Mouse (Mus musculus) CD4-positive, CD25-positive, alpha-beta regulatory T cell, adult 4 months (primary cell): Measurements from ENCODE around the gene Kpna1. TPM values are rescaled to one million over a fixed set of nuclear protein-coding genes. Genes with fewer than 3 reads are reported as not detected.
"Not testable (repeated sequence)": the region's sequence is repeated elsewhere in the genome, so short reads cannot be mapped to it uniquely, and the experiment has no call there.

Experiments used
- ATAC-seq: one replicate; pipeline ENCODE4 v1.8.0; 2017
- polyA plus RNA-seq, 2 experiments: library from polyadenylated mRNA; unstranded; fragments of 100-300 nt; shearing (Covaris generic); gene quantifications; one replicate each; pipeline ENCODE4 v1.2.1; 2017

Kpna1 gene
- 10 to 100 TPM; 42.1 to 46.4 TPM for polyA plus RNA-seq

DNA sequence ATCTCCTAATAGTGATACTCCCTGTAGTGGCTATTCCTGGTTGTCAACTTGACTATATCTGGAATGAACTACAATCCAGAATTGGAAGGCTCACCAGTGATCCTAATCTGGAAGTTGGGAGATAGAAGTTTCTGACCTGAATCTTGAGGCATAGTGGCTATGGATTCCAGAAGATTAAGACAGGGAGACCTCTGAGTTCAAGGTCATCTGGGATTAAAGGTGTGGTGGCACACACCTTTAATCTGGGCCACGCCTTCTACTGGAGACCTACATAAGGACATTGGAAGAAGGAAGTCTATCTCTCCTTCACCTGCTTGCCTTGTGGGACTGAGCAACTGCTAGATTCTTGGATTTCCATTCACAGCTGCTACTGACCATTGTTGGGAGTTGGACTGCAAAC is at the start of gene Kpna1:
Gene Kpna1, plus strand, starts transcription at position 301 of the 400 bp plus-strand sequence.
- ATAC-seq: not testable (repeated sequence)

- no peak for ATAC-seq
Measured at GRCm38 (mm10) chr16:35932179-35933055, 46.1 kb upstream of the Kpna1 start.

DNA sequence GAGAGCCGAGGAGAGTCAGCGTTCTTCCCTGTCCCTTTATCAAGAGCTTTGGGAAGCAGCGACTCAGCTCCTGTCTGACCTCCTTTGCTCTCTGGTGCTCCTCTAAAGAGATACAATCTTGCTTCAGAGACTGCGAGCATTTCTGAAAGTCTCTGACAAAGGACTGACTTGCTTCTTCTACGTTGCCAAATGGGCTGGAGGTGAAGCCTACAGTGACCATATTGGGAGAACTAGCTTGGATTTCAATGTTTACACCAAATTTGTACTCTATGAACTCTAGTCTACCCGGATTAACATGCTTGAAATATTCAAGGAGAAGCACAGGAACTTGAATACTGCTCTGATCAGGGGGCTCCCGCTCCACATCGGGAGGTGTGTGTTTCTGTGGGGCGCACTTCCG is 45.4 kb upstream of the Kpna1 start:
- ATAC-seq: no peak

- ATAC-seq: peak; percentile 79
Measured at GRCm38 (mm10) chr16:35938211-35939151, 40.1 kb upstream of the Kpna1 start, which contains the start of the genes Parp9 and Dtx3l. Gene Parp9, plus strand, starts transcription at chr16:35938470. Gene Dtx3l, minus strand, starts transcription at chr16:35939151.

- peak; percentile 7 for ATAC-seq
Measured at GRCm38 (mm10) chr16:35939261-35939660, 39.3 kb upstream of the Kpna1 start.

- ATAC-seq: peak; percentile 83
Measured at GRCm38 (mm10) chr16:35939690-35940089, 38.9 kb upstream of the Kpna1 start.

DNA sequence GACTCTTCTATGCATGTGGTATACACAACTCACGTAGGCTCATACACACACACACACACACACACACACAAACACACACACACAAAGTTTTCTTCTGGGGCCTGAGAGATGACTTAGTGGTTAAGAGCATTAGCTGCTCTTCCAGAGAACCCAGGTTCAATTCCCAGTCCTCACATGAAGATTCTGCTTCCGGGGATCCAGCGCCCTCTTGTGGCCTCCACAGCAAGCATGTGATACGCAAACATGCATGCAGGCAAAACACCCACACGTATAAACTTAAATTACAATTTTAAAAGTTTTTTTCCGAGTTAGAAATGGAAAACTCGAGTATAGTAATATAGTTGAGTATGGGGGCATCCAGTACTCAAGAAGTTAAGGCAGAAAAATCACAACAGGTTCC is 37.2 kb upstream of the Kpna1 start:
- no peak for ATAC-seq

DNA sequence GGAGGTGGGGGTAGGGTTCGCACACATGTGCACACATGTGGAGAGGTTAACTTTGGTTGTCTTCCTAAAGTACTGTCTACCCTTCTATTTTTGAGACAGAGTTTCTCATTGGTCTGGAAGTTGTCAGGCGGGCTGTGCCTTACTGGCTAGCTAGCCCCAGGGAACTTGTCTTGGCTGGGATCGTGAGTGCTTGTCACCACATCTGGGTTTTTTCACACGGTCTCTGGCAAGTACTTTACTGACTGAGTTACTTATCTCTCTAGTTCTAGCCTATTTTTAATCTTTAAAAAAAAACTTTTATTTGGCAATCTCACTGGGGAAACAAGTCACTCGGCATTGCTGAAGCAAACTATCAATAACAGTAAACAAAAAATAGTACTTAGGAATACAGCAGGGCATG is 29.3 kb upstream of the Kpna1 start:
- no peak for ATAC-seq

DNA sequence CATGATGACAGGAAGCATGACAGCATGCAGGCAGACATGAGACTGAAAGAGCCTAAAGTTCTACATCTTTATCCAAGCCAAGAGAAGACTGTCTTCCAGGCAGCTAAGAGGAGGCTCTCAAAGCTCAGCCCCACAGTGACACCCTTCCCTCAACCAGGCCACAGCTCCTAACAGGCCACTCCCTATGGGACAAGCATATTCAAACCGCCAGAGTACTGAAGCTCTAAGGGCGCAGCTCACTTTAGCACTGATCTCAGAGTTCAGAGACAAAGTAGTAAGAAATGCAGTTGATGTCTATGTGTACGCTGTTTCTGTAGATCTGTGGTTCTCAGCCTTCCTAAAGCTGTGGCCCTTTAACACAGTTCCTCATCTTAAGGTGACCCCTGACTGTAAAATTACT is 27.3 kb upstream of the Kpna1 start:
- no peak for ATAC-seq

- no peak for ATAC-seq
Measured at GRCm38 (mm10) chr16:35952628-35953130, 25.9 kb upstream of the Kpna1 start.

- not testable (repeated sequence) for ATAC-seq
Measured at GRCm38 (mm10) chr16:35965991-35966390, 12.6 kb upstream of the Kpna1 start.

DNA sequence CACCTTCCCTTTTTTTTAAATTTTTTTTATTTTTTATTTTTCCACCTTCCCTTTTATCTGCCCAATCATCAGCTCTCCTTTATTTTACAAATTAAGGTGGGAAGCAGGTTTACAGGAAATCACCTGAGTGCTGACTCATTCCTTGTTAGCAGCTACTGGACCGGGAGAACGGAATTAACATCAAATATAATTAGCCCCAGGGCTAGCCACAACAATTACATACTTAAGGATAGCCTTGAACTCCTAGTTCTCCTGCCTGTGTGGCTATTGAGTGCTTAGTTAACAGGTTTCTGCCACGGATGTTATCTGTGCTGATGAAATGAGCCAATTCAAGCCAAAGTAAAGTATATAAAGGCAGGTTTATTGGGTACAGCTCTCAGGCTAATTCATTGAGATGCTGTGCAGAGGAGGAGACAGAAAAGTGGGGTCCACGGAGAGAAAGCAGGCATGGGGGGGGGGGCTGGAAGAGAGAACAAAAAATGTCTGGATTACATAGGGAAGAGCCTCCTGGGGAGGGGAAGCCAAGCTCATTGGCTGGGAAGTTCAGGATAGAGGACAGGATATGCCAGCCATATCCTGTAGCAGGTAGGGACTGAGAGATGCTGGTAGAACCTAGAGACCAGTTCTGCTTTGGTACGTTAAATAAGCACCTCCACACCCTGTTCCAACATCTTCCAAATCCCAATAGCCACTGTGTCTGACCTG is 12.0 kb upstream of the Kpna1 start:
- no peak for ATAC-seq

DNA sequence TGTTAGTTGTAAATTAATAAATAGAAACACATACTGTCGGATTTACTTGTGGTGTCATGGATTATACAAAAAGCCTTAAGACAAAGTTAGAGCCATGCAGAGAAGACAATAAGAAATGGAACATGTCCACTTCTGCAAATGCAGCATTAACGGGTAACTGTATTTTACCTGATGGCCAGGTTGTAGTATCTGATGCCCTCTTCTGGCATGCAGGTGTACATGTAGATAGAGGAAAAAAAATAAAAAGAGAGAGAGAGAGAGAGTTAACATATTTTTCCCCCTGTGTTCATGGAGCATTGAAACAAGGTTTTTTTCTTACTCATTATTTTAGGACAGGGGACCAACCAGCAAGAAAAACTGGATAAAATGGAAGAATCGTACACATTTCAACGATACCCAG is 11.2 kb upstream of the Kpna1 start:
- peak; percentile 34 for ATAC-seq

DNA sequence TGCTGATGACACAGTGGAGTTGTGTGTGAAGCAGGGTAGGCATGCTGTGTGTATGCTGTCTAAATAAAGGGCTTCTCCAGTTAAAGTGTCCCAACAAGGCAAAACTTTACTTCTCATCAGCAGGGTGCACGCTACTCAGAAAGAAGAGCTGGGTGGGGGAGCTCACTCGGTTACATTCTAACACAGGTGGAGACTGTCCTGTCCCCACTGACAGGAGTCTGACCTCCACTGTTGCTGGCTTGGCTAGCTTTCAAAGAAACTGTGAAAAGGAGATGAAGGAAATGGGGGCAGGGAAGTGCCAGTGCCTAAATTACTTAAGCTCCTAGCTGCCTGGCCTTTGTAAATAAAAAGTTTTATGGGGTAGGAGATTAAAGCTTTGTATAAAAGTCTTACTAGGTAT is 10.4 kb upstream of the Kpna1 start:
- no peak for ATAC-seq

- ATAC-seq: no peak
Measured at GRCm38 (mm10) chr16:35974021-35974420, 4.5 kb upstream of the Kpna1 start.

- ATAC-seq: peak; percentile 46
Measured at GRCm38 (mm10) chr16:35981363-35981821, 2.8 kb downstream of the Kpna1 start.

- peak; percentile 1 for ATAC-seq
Measured at GRCm38 (mm10) chr16:35982506-35982901, 4.0 kb downstream of the Kpna1 start.

GRCm38 (mm10) chr16:35982902-35983516 is 4.5 kb downstream of the Kpna1 start:
- ATAC-seq: peak; percentile 81

GRCm38 (mm10) chr16:35983517-35984101 is 5.1 kb downstream of the Kpna1 start:
- peak; percentile 54 for ATAC-seq

GRCm38 (mm10) chr16:35984471-35984870 is 5.9 kb downstream of the Kpna1 start:
- no peak for ATAC-seq

DNA sequence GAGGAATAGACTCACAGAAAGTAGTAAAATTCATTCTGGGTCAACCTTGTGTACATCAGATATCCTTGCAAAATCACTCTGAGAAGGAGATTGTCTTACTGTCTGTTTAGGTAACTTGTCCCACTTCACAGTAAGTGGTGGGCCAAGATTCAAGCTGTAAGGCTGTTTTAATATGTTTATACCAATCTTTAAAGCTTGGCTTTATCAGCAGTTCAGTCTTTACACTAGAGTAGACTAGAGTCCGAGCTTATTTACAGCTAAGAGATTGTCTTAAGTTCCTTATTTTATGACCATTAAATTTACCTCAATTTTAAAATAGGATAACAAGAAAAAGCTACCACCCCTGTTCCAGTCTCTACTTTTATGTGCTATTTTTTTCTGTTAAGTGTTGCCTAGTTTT is 9.4 kb downstream of the Kpna1 start:
- no peak for ATAC-seq
